Mouse (Mus musculus) limb, embryonic 10.5 days (tissue): Measurements from ENCODE around the gene Kank1. TPM values are rescaled to one million over a fixed set of nuclear protein-coding genes. Genes with fewer than 3 reads are reported as not detected.

ENCODE experiments used
- DNase-seq: peaks from one replicate; pipeline ENCODE4 v3.0.0-alpha.2; 2017; ENCODE audit warnings: low spot score
- H3K27ac ChIP-seq: fragments of 300-500 bp; sonication (generic); 2 replicates; pipeline ENCODE4 v1.5.1; 2016; ENCODE audit warnings: mild to moderate bottlenecking
- H3K27me3 ChIP-seq: fragments of 300-500 bp; sonication (generic); 2 replicates; pipeline ENCODE4 v1.6.1; 2016; ENCODE audit warnings: low read depth, mild to moderate bottlenecking; ENCODE audit not compliant: poor library complexity, severe bottlenecking
- H3K36me3 ChIP-seq: fragments of 300-500 bp; sonication (generic); 2 replicates; pipeline ENCODE4 v1.6.1; 2016; ENCODE audit warnings: mild to moderate bottlenecking, moderate library complexity
- H3K4me1 ChIP-seq: fragments of 300-500 bp; sonication (generic); 2 replicates; pipeline ENCODE4 v1.6.1; 2016
- H3K4me3 ChIP-seq: fragments of 300-500 bp; sonication (generic); 2 replicates; pipeline ENCODE4 v1.5.1; 2016; ENCODE audit warnings: mild to moderate bottlenecking, moderate library complexity
- H3K9me3 ChIP-seq: fragments of 300-500 bp; sonication (generic); replicated peaks from 2 replicates; pipeline ENCODE4 v1.6.1; 2016; ENCODE audit warnings: mild to moderate bottlenecking
- WGBS: fragments of 180-500 bp; shearing (Covaris S2); methylation state at CpG from one replicate; pipeline ENCODE4 v1.1.7; 2016; 5-methylcytosine and 5-hydroxymethylcytosine counted together
- polyA plus RNA-seq: library from polyadenylated mRNA; unstranded; fragments of >200 nt; fragmentation: Nextera tagmentation; extraction: Ambion mirVana; gene quantifications from 2 replicates; pipeline ENCODE4 v1.2.1, GENCODE M21; 2016

Gene Kank1
- polyA plus RNA-seq, 1 experiment from 2014 or later, result 33.7 TPM

DNA sequence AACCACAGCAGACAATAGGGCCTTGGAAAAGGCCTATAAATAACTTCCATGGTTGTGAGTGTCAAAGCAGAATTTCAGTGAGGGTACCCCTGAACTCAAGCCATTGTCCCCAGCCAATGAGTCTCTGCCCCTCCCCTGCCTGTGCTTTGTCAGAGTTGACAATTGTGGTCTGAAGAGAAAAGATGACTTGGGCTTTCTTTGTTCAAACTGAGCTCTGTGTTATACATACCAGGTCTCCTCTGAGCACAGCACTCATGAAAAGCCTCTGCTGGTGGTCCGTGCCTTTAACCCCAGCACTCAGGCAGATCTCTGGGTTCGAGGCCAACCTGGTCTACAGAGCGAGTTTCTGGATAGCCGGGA is 5.8 kb upstream of the Kank1 start:
- Histone ChIP-seq H3K36me3 (no peaks in the 10 kb centered on the region), H3K9me3 (no peaks in the 10 kb centered on the region)
- WGBS, result 78% methylated on average over 4 of the region's 4 CpGs

DNA sequence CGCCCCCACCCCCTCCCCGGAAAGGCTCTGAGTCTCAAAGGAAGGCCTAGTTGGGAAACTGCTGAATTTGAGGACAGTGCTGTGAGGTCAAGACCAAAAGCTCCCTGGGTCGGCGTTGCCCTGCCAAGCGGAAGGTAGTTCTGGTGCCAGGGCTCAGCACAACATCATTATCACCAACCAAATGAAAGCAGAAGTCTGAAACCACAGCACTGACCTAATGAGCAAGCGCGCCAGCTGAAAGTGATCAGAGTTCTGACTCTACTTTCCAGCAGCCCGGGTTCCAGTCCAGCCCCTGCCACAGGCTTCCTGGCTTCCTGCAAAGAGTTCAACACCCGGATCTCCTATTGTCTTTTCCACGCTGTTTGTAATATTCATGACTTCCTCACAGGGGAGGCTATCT is 4.7 kb upstream of the Kank1 start:
- peaks cover 9% of the 10 kb centered on the region; the same call in 1 of the 2 replicates for H3K4me1 ChIP-seq
- DNase-seq, result peak; percentile 29
- H3K9me3 ChIP-seq, result no peaks in the 10 kb centered on the region
- H3K27me3 ChIP-seq, result peaks cover 21% of the 10 kb centered on the region
- WGBS, result 70% methylated on average over 10 of the region's 10 CpGs
- peak overlapping the region; percentile 25; the same call in 1 of the 2 replicates for H3K27ac ChIP-seq
- H3K4me3 ChIP-seq, result no peak overlapping the region
- H3K36me3 ChIP-seq, result no peaks in the 10 kb centered on the region

More for the DNA sequence above, 5.8 kb upstream of the Kank1 start:
- DNase-seq, result no peak
- H3K4me3 ChIP-seq, result no peak overlapping the region
- H3K27ac ChIP-seq, result no peak overlapping the region
- H3K27me3 ChIP-seq, result peaks cover 14% of the 10 kb centered on the region
- H3K4me1 ChIP-seq, result peaks cover 6% of the 10 kb centered on the region; the same call in 1 of the 2 replicates

GRCm38 (mm10) chr19:25237492-25238040 is 791 bp downstream of the Kank1 start:
- peak; percentile 77 for DNase-seq
- H3K27me3 ChIP-seq, result peaks cover 48% of the 10 kb centered on the region
- H3K4me1 ChIP-seq, result peaks cover 14% of the 10 kb centered on the region
- H3K9me3 ChIP-seq, result no peaks in the 10 kb centered on the region
- under 1% methylated on average over 35 of the region's 35 CpGs for WGBS
- H3K4me3 ChIP-seq, result peak overlapping the region; percentile 73
- no peaks in the 10 kb centered on the region for H3K36me3 ChIP-seq
- peak overlapping the region; percentile 86 for H3K27ac ChIP-seq

DNA sequence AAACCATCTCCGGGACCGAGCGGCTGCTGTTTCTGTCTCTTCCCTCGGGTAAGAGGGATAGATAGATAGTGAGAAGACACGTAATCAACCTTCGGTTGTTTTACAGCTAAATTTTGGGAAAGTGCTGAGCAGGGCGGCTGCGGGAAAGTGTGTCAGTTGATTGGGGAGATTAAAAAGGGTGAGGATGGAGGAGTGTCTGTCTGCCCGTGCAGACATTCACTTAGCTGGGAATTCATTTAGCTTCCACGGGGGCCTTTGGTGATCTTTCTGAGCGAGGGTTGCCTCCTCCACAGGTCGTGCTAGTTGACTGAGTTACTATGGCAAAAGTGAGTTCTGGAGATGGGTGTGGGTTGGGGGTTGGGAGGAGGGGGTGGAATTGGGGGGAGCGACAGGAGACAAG is 1.3 kb downstream of the Kank1 start:
- 6% methylated on average over 13 of the region's 13 CpGs for WGBS
- Histone ChIP-seq H3K4me1 (peaks cover 14% of the 10 kb centered on the region), H3K27ac (no peak overlapping the region), H3K36me3 (no peaks in the 10 kb centered on the region), H3K4me3 (peak overlapping the region; percentile 73), H3K27me3 (peaks cover 48% of the 10 kb centered on the region), H3K9me3 (no peaks in the 10 kb centered on the region)
- no peak for DNase-seq

DNA sequence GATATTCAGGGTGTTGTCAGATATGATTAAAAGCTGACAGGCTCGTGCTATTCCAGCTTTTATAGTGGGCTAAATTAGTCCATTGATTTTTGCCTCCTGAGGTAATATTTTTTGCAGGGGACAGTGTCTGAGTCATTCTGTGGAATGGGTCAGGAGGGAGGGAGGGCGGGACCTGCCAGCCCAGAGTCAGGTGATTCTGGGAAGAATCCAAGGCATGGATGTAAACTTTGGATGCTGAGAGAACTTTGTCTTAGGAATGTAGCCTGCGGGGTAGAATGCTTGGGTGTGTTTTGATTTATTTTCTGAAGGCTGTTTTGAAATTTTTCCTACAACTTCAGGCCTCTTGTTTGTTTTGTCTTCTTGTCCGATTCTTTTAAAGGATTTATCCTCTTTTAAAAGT is 6.8 kb downstream of the Kank1 start:
- Histone ChIP-seq H3K4me1 (no peaks in the 10 kb centered on the region), H3K4me3 (no peak overlapping the region)

DNA sequence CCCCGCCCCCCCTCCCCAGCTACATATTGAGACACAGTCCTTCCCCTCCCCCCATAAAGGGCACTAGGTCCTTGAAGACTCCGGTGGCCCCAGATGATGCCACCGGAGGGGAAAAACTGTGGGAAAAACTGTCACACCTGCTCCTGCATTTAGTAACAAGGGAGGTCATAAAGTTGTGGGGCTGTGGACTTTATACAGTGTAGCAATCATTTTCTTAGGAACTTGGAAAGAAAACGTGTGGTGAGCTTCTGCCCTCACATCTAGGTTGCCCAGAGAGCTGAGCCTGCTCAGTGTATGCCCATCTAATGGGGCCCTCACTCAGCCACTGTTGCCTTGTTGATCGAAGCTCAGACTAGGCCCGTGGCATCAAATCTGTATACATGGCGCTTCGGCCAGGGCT is 9.3 kb downstream of the Kank1 start:
- Histone ChIP-seq H3K27me3 (no peaks in the 10 kb centered on the region), H3K4me1 (peaks cover 11% of the 10 kb centered on the region; the same call in 1 of the 2 replicates), H3K4me3 (no peak overlapping the region), H3K27ac (no peak overlapping the region), H3K36me3 (no peaks in the 10 kb centered on the region), H3K9me3 (no peaks in the 10 kb centered on the region)
- 95% methylated on average over 8 of the region's 8 CpGs for WGBS
- DNase-seq, result no peak

More for the DNA sequence above, 6.8 kb downstream of the Kank1 start:
- Histone ChIP-seq H3K36me3 (no peaks in the 10 kb centered on the region), H3K27ac (no peak overlapping the region), H3K9me3 (no peaks in the 10 kb centered on the region), H3K27me3 (peaks cover 12% of the 10 kb centered on the region; the same call in 1 of the 2 replicates)
- 78% methylated on average over 4 of the region's 4 CpGs for WGBS
- no peak for DNase-seq

DNA sequence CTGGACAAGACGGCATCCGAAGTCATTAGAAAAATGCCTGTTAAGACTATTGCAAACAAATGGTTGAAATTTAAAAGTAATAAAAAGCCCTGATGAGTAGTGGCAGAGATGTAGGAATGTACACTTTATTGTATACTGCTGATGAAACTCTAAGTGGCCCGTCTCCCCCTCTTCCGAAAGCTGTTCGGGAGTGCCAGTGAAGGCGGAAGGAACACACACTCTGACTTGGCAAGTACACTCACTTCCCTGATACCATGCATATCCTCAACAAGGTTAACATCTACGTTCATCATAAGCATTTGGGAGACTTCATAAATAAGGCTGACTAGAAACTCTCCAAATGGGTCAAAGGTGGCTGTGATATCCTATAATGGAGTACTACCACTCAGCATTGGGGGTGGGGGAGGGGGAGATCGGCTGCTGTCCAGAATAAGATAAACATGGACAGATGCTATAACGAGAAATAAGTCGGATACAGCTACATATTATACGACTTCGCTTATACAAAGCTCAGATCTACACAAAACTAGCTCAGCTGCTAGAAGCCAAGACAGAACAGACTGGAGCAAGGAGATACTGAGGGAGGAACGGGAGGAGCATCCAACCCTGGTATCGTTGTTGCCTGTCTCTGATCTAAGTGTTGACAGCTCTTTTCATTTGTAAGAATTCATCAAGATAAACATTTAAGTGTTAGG is 11.2 kb downstream of the Kank1 start:
- Histone ChIP-seq H3K4me1 (peaks cover 11% of the 10 kb centered on the region; the same call in 1 of the 2 replicates), H3K36me3 (no peaks in the 10 kb centered on the region), H3K9me3 (no peaks in the 10 kb centered on the region), H3K27ac (no peak overlapping the region), H3K4me3 (no peak overlapping the region), H3K27me3 (no peaks in the 10 kb centered on the region)
- 90% methylated on average over 14 of the region's 14 CpGs for WGBS
- DNase-seq, result no peak

DNA sequence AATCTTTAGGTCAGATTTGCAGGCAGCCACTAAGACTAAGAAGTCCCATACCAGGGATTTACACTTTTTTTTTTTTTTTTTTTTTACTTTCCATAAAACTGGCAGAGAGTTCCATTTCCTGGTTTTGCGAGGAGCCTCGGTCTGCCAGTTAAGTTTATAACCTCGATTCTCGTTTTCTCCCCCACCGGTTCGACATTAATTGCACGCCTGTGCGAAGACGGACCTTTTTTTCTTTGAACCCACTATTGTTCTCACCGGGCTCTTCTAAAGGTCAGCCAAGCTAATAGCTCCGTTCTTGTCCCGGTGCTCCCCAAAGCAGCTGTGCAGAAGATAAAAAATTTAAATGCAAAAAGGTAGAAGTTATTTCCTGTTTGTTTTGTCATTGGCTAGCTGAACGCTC is 12.5 kb downstream of the Kank1 start:
- WGBS, result 59% methylated on average over 13 of the region's 13 CpGs
- no peak overlapping the region for H3K27ac ChIP-seq
- no peak for DNase-seq
- no peak overlapping the region for H3K4me3 ChIP-seq
- no peaks in the 10 kb centered on the region for H3K27me3 ChIP-seq
- no peaks in the 10 kb centered on the region for H3K9me3 ChIP-seq
- H3K36me3 ChIP-seq, result no peaks in the 10 kb centered on the region
- peaks cover 11% of the 10 kb centered on the region; the same call in 1 of the 2 replicates for H3K4me1 ChIP-seq

DNA sequence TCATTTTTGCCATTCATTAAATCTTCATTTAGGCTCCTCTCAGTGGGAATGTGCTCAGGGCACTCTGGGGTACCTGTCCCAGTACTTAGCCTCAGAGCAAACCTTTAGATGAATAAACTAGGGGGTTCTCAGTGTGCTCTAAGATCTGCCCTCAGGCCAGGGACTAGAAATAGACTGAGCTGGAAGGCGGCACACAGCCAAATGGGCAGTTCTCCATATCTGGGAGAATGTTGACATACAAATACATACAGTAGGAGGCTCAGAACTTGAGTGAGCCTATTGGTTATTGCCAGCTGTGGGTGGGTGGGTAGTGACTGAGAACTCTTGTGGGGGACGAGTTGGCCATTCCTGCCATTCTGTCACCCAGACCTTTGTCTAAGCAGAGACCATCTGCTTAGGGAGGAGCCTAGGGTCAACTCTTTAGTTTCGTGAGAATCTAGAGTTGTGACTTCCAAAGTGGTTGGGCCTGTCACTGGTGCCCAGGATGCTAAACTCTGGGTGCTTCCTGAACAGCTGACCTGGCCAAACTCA is 14.9 kb downstream of the Kank1 start:
- WGBS, result 72% methylated on average over 3 of the region's 3 CpGs
- DNase-seq, result no peak
- Histone ChIP-seq H3K27ac (no peak overlapping the region), H3K36me3 (no peaks in the 10 kb centered on the region), H3K4me1 (peaks cover 11% of the 10 kb centered on the region; the same call in 1 of the 2 replicates), H3K9me3 (no peaks in the 10 kb centered on the region), H3K4me3 (no peak overlapping the region), H3K27me3 (no peaks in the 10 kb centered on the region)

DNA sequence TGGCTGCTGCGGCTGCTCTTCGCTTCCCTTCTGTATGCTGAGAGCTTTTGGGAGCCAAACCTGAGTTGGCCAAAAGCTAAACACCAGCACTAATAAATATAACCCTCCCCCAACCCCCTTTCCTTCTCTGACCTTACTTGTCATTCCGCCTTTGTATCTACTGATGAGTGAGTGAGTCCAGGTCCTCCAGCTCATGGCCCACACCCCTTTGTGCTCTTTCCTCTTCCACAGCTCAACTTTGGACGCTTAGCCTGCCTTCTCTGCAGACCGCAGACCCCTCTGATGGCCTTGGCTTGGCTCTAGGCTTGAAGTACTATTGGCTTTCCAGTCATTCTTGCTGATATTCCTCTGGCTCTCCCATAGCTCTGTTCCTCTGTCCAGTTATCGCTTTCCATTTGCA is 16.4 kb downstream of the Kank1 start:
- Histone ChIP-seq H3K4me1 (peaks cover 11% of the 10 kb centered on the region; the same call in 1 of the 2 replicates), H3K36me3 (no peaks in the 10 kb centered on the region), H3K4me3 (no peak overlapping the region), H3K27me3 (no peaks in the 10 kb centered on the region), H3K9me3 (no peaks in the 10 kb centered on the region), H3K27ac (no peak overlapping the region)
- DNase-seq, result no peak
- WGBS, result 90% methylated on average over 6 of the region's 6 CpGs

DNA sequence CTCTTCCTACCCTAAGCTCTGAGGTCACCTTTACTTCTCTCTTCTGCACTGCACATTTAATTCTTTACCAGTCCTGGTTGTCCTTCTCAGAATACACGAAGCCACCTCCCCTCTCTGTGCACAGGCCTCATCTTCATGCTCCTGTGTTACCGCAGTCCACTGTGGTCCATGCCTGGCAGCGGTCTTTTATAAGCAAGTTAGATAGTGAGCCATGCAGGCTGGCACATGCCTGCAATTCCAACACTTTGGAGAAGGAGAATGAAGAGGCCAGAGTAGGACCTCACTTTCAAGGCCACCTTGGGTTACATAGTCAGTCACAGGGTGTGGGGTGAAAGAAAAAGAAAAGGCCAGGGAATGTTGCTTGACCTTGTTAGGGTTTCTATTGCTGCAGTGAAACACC is 16.9 kb downstream of the Kank1 start:
- no peak for DNase-seq

DNA sequence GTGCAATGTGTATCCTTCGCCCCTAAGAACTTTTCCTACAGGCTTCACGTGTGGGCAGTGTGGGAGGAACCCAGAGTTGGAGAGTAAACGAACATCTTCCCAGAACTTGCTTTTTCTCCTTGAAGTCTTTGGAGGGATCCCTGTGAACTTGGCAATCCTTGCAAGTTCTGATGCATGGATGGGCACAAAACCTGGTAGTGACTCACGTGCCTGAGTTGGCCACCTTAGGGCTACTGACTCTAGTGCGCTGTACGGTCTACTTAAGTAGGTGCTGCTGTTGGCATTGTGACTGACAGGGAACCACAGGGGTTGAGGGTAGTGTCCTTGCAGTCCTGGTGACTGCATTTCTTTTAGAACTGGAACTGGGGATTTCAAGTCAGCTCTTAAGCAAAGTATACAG is 21.5 kb downstream of the Kank1 start:
- Histone ChIP-seq H3K4me3 (no peak overlapping the region), H3K36me3 (no peaks in the 10 kb centered on the region), H3K27me3 (no peaks in the 10 kb centered on the region), H3K4me1 (no peaks in the 10 kb centered on the region), H3K9me3 (no peaks in the 10 kb centered on the region), H3K27ac (no peak overlapping the region)
- WGBS, result 91% methylated on average over 6 of the region's 6 CpGs
- DNase-seq, result no peak

More for the DNA sequence above, 16.9 kb downstream of the Kank1 start:
- no peaks in the 10 kb centered on the region for H3K27me3 ChIP-seq
- 95% methylated on average over 3 of the region's 3 CpGs for WGBS
- H3K4me3 ChIP-seq, result no peak overlapping the region
- no peak overlapping the region for H3K27ac ChIP-seq
- H3K4me1 ChIP-seq, result peaks cover 11% of the 10 kb centered on the region; the same call in 1 of the 2 replicates
- H3K36me3 ChIP-seq, result no peaks in the 10 kb centered on the region
- H3K9me3 ChIP-seq, result no peaks in the 10 kb centered on the region

GRCm38 (mm10) chr19:25266181-25266580 is 29.4 kb downstream of the Kank1 start:
- H3K36me3 ChIP-seq, result no peaks in the 10 kb centered on the region
- peaks cover 12% of the 10 kb centered on the region for H3K4me1 ChIP-seq
- DNase-seq, result no peak
- no peak overlapping the region for H3K27ac ChIP-seq
- H3K27me3 ChIP-seq, result no peaks in the 10 kb centered on the region
- WGBS, result 81% methylated on average over 9 of the region's 9 CpGs
- no peaks in the 10 kb centered on the region for H3K9me3 ChIP-seq
- H3K4me3 ChIP-seq, result no peak overlapping the region
